Mouse (Mus musculus): ENCODE results near the gene Dcpp2. TPM values are rescaled to one million over a fixed set of nuclear protein-coding genes. Genes with fewer than 3 reads are reported as not detected.

Gene Dcpp2
- polyA plus RNA-seq (2015; fragmentation: Nextera tagmentation; extraction: Ambion mirVana) = not detected in 2 replicates

GRCm38 (mm10) chr17:23880576-23880975 lies at the start of gene Dcpp2, which contains the start of gene Dcpp1:
Gene Dcpp2 (plus strand): TSS chr17:23880880.
Gene Dcpp1 (plus strand): TSS chr17:23880876.

GRCm38 (mm10) chr17:23836006-23836575 lies 44.6 kb upstream of the Dcpp2 start, which contains the start of gene Prss33:
Gene Prss33 (minus strand): TSS chr17:23836056.

GRCm38 (mm10) chr17:23843812-23844273 lies 36.8 kb upstream of the Dcpp2 start, which contains the start of the genes Prss32 and Prss41:
Gene Prss32 (plus strand): TSS chr17:23843855.
Gene Prss41 (minus strand): TSS chr17:23844172.

GRCm38 (mm10) chr17:23867756-23868155 lies 12.9 kb upstream of the Dcpp2 start, which contains the start of gene Prss21:
Gene Prss21 (plus strand): TSS chr17:23868056.

GRCm38 (mm10) chr17:23917158-23917557 lies 36.5 kb downstream of the Dcpp2 start, which contains the start of gene Dcpp3:
Gene Dcpp3 (plus strand): TSS chr17:23917458.

GRCm38 (mm10) chr17:23941372-23941771 lies 60.7 kb downstream of the Dcpp2 start, which contains the start of gene Sbp:
Gene Sbp (plus strand): TSS chr17:23941672.

Other genes starting within 250 kb of the Dcpp2 start
- 0.14 and 0.41 TPM in 2 replicates for gene Mmp25, start 235.6 kb upstream of the Dcpp2 start, polyA plus RNA-seq (2015; fragmentation: Nextera tagmentation; extraction: Ambion mirVana)
- 1.2 TPM in 1 of 2 replicates, not detected in the other for gene Bicdl2, start 220.4 kb upstream of the Dcpp2 start, polyA plus RNA-seq (2015; fragmentation: Nextera tagmentation; extraction: Ambion mirVana)
- gene Hcfc1r1, start 207.3 kb upstream of the Dcpp2 start, polyA plus RNA-seq (2015; fragmentation: Nextera tagmentation; extraction: Ambion mirVana) = 353 and 354 TPM in 2 replicates
- 22.8 and 25.1 TPM in 2 replicates for gene Thoc6, start 207.0 kb upstream of the Dcpp2 start, polyA plus RNA-seq (2015; fragmentation: Nextera tagmentation; extraction: Ambion mirVana)
- 64.2 and 68.3 TPM in 2 replicates for gene Tnfrsf12a, start 203.4 kb upstream of the Dcpp2 start, polyA plus RNA-seq (2015; fragmentation: Nextera tagmentation; extraction: Ambion mirVana)
- gene Cldn6, start 201.6 kb upstream of the Dcpp2 start, polyA plus RNA-seq (2015; fragmentation: Nextera tagmentation; extraction: Ambion mirVana) = not detected in 2 replicates
- 1.3 and 1.5 TPM in 2 replicates for gene Cldn9, start 196.9 kb upstream of the Dcpp2 start, polyA plus RNA-seq (2015; fragmentation: Nextera tagmentation; extraction: Ambion mirVana)
- gene 1520401A03Rik, start 158.1 kb upstream of the Dcpp2 start, polyA plus RNA-seq (2015; fragmentation: Nextera tagmentation; extraction: Ambion mirVana) = 0.81 and 0.83 TPM in 2 replicates
- 11.1 and 12.5 TPM in 2 replicates for gene Pkmyt1, start 154.5 kb upstream of the Dcpp2 start, polyA plus RNA-seq (2015; fragmentation: Nextera tagmentation; extraction: Ambion mirVana)
- gene Paqr4, start 140.0 kb upstream of the Dcpp2 start, polyA plus RNA-seq (2015; fragmentation: Nextera tagmentation; extraction: Ambion mirVana) = 9.9 and 15.9 TPM in 2 replicates
- 0.35 and 1.5 TPM in 2 replicates for gene Kremen2, start 135.0 kb upstream of the Dcpp2 start, polyA plus RNA-seq (2015; fragmentation: Nextera tagmentation; extraction: Ambion mirVana)
- 33.8 and 34.1 TPM in 2 replicates for gene Flywch1, start 109.3 kb upstream of the Dcpp2 start, polyA plus RNA-seq (2015; fragmentation: Nextera tagmentation; extraction: Ambion mirVana)
- 11.9 and 13.5 TPM in 2 replicates for gene Flywch2, start 94.8 kb upstream of the Dcpp2 start, polyA plus RNA-seq (2015; fragmentation: Nextera tagmentation; extraction: Ambion mirVana)
- gene Srrm2, start 90.3 kb upstream of the Dcpp2 start, polyA plus RNA-seq (2015; fragmentation: Nextera tagmentation; extraction: Ambion mirVana) = 234 and 263 TPM in 2 replicates
- 1,095 and 1,181 TPM in 2 replicates for gene Elob, start 51.7 kb upstream of the Dcpp2 start, polyA plus RNA-seq (2015; fragmentation: Nextera tagmentation; extraction: Ambion mirVana)
- not detected in 2 replicates for gene Prss33, start 44.8 kb upstream of the Dcpp2 start, polyA plus RNA-seq (2015; fragmentation: Nextera tagmentation; extraction: Ambion mirVana)
- not detected in 2 replicates for gene Prss32, start 37.0 kb upstream of the Dcpp2 start, polyA plus RNA-seq (2015; fragmentation: Nextera tagmentation; extraction: Ambion mirVana)
- not detected in 2 replicates for gene Prss41, start 36.7 kb upstream of the Dcpp2 start, polyA plus RNA-seq (2015; fragmentation: Nextera tagmentation; extraction: Ambion mirVana)
- gene Prss21, start 12.8 kb upstream of the Dcpp2 start, polyA plus RNA-seq (2015; fragmentation: Nextera tagmentation; extraction: Ambion mirVana) = not detected in 2 replicates
- gene Dcpp1, start within 50 bp of the Dcpp2 start, polyA plus RNA-seq (2015; fragmentation: Nextera tagmentation; extraction: Ambion mirVana) = not detected in 2 replicates
- gene Dcpp3, start 36.6 kb downstream of the Dcpp2 start, polyA plus RNA-seq (2015; fragmentation: Nextera tagmentation; extraction: Ambion mirVana) = not detected in 2 replicates
- not detected in 2 replicates for gene Sbp, start 60.8 kb downstream of the Dcpp2 start, polyA plus RNA-seq (2015; fragmentation: Nextera tagmentation; extraction: Ambion mirVana)
- not detected in 2 replicates for gene Sbpl, start 74.4 kb downstream of the Dcpp2 start, polyA plus RNA-seq (2015; fragmentation: Nextera tagmentation; extraction: Ambion mirVana)
- not detected in 2 replicates for gene Prss30, start 99.7 kb downstream of the Dcpp2 start, polyA plus RNA-seq (2015; fragmentation: Nextera tagmentation; extraction: Ambion mirVana)
- gene Prss22, start 117.2 kb downstream of the Dcpp2 start, polyA plus RNA-seq (2015; fragmentation: Nextera tagmentation; extraction: Ambion mirVana) = not detected in 2 replicates
- 0.13 TPM in 1 of 2 replicates, not detected in the other for gene Prss27, start 157.3 kb downstream of the Dcpp2 start, polyA plus RNA-seq (2015; fragmentation: Nextera tagmentation; extraction: Ambion mirVana)
- gene Kctd5, start 192.6 kb downstream of the Dcpp2 start, polyA plus RNA-seq (2015; fragmentation: Nextera tagmentation; extraction: Ambion mirVana) = 26.5 and 30.3 TPM in 2 replicates